Mouse (Mus musculus): Measurements from ENCODE around the gene Ell. TPM values are rescaled to one million over a fixed set of nuclear protein-coding genes. Genes with fewer than 3 reads are reported as not detected.

Ell gene
- polyA plus RNA-seq (2014; fragmentation: Illumina TruSeq; extraction: RNeasy Lipid Tissue Mini Kit (QIAGEN cat#74804); ENCODE audit: low read depth, low replicate concordance) = 0.32 TPM

GRCm38 (mm10) chr8:70539077-70539813 is at the start of gene Ell:
Gene Ell, plus strand, starts transcription at chr8:70539457.

GRCm38 (mm10) chr8:70492664-70493640 is 46.3 kb upstream of the Ell start, which contains the start of gene Crlf1:
Gene Crlf1, plus strand, starts transcription at chr8:70493158.

GRCm38 (mm10) chr8:70506328-70507026 is 32.8 kb upstream of the Ell start, which contains the start of gene Rex1bd:
Gene Rex1bd, minus strand, starts transcription at chr8:70506752.

GRCm38 (mm10) chr8:70510228-70510915 is 28.9 kb upstream of the Ell start, which contains the start of gene Uba52:
Gene Uba52, minus strand, starts transcription at chr8:70510801.

GRCm38 (mm10) chr8:70527512-70528181 is 11.6 kb upstream of the Ell start, which contains the start of the genes Fkbp8 and Kxd1:
Gene Fkbp8, plus strand, starts transcription at chr8:70527724.
Gene Kxd1, minus strand, starts transcription at chr8:70527956.

GRCm38 (mm10) chr8:70593961-70594609 is 54.8 kb downstream of the Ell start, which contains the start of gene Isyna1:
Gene Isyna1, plus strand, starts transcription at chr8:70594373.

GRCm38 (mm10) chr8:70608749-70609367 is 69.6 kb downstream of the Ell start, which contains the start of gene Ssbp4:
Gene Ssbp4, minus strand, starts transcription at chr8:70608872.

GRCm38 (mm10) chr8:70615894-70616293 is 76.6 kb downstream of the Ell start, which contains the start of gene Lrrc25:
Gene Lrrc25, plus strand, starts transcription at chr8:70616155.

GRCm38 (mm10) chr8:70632346-70632892 is 93.2 kb downstream of the Ell start, which contains the start of gene Gdf15:
Gene Gdf15, minus strand, starts transcription at chr8:70632456.

Other genes starting within 250 kb of the Ell start
- gene Ddx49, start 237.0 kb upstream of the Ell start, polyA plus RNA-seq (2014; fragmentation: Illumina TruSeq; extraction: RNeasy Lipid Tissue Mini Kit (QIAGEN cat#74804); ENCODE audit: low read depth, low replicate concordance) = 2.9 TPM
- gene Cope, start 236.9 kb upstream of the Ell start, polyA plus RNA-seq (2014; fragmentation: Illumina TruSeq; extraction: RNeasy Lipid Tissue Mini Kit (QIAGEN cat#74804); ENCODE audit: low read depth, low replicate concordance) = 0.65 TPM
- gene Cers1, start 223.7 kb upstream of the Ell start, polyA plus RNA-seq (2014; fragmentation: Illumina TruSeq; extraction: RNeasy Lipid Tissue Mini Kit (QIAGEN cat#74804); ENCODE audit: low read depth, low replicate concordance) = not detected
- not detected for gene Gdf1, start 209.6 kb upstream of the Ell start, polyA plus RNA-seq (2014; fragmentation: Illumina TruSeq; extraction: RNeasy Lipid Tissue Mini Kit (QIAGEN cat#74804); ENCODE audit: low read depth, low replicate concordance)
- gene Upf1, start 186.2 kb upstream of the Ell start, polyA plus RNA-seq (2014; fragmentation: Illumina TruSeq; extraction: RNeasy Lipid Tissue Mini Kit (QIAGEN cat#74804); ENCODE audit: low read depth, low replicate concordance) = 1.9 TPM
- not detected for gene Comp, start 165.9 kb upstream of the Ell start, polyA plus RNA-seq (2014; fragmentation: Illumina TruSeq; extraction: RNeasy Lipid Tissue Mini Kit (QIAGEN cat#74804); ENCODE audit: low read depth, low replicate concordance)
- 0.93 TPM for gene Crtc1, start 99.9 kb upstream of the Ell start, polyA plus RNA-seq (2014; fragmentation: Illumina TruSeq; extraction: RNeasy Lipid Tissue Mini Kit (QIAGEN cat#74804); ENCODE audit: low read depth, low replicate concordance)
- 2.1 TPM for gene Klhl26, start 62.5 kb upstream of the Ell start, polyA plus RNA-seq (2014; fragmentation: Illumina TruSeq; extraction: RNeasy Lipid Tissue Mini Kit (QIAGEN cat#74804); ENCODE audit: low read depth, low replicate concordance)
- not detected for gene Tmem59l, start 52.1 kb upstream of the Ell start, polyA plus RNA-seq (2014; fragmentation: Illumina TruSeq; extraction: RNeasy Lipid Tissue Mini Kit (QIAGEN cat#74804); ENCODE audit: low read depth, low replicate concordance)
- not detected for gene Crlf1, start 46.3 kb upstream of the Ell start, polyA plus RNA-seq (2014; fragmentation: Illumina TruSeq; extraction: RNeasy Lipid Tissue Mini Kit (QIAGEN cat#74804); ENCODE audit: low read depth, low replicate concordance)
- gene Rex1bd, start 32.7 kb upstream of the Ell start, polyA plus RNA-seq (2014; fragmentation: Illumina TruSeq; extraction: RNeasy Lipid Tissue Mini Kit (QIAGEN cat#74804); ENCODE audit: low read depth, low replicate concordance) = 0.77 TPM
- 2.4 TPM for gene Uba52, start 28.7 kb upstream of the Ell start, polyA plus RNA-seq (2014; fragmentation: Illumina TruSeq; extraction: RNeasy Lipid Tissue Mini Kit (QIAGEN cat#74804); ENCODE audit: low read depth, low replicate concordance)
- 2.8 TPM for gene Fkbp8, start 11.7 kb upstream of the Ell start, polyA plus RNA-seq (2014; fragmentation: Illumina TruSeq; extraction: RNeasy Lipid Tissue Mini Kit (QIAGEN cat#74804); ENCODE audit: low read depth, low replicate concordance)
- 9.4 TPM for gene Kxd1, start 11.5 kb upstream of the Ell start, polyA plus RNA-seq (2014; fragmentation: Illumina TruSeq; extraction: RNeasy Lipid Tissue Mini Kit (QIAGEN cat#74804); ENCODE audit: low read depth, low replicate concordance)
- gene Isyna1, start 54.9 kb downstream of the Ell start, polyA plus RNA-seq (2014; fragmentation: Illumina TruSeq; extraction: RNeasy Lipid Tissue Mini Kit (QIAGEN cat#74804); ENCODE audit: low read depth, low replicate concordance) = not detected
- gene Ssbp4, start 69.4 kb downstream of the Ell start, polyA plus RNA-seq (2014; fragmentation: Illumina TruSeq; extraction: RNeasy Lipid Tissue Mini Kit (QIAGEN cat#74804); ENCODE audit: low read depth, low replicate concordance) = not detected
- not detected for gene Lrrc25, start 76.7 kb downstream of the Ell start, polyA plus RNA-seq (2014; fragmentation: Illumina TruSeq; extraction: RNeasy Lipid Tissue Mini Kit (QIAGEN cat#74804); ENCODE audit: low read depth, low replicate concordance)
- not detected for gene Gdf15, start 93.0 kb downstream of the Ell start, polyA plus RNA-seq (2014; fragmentation: Illumina TruSeq; extraction: RNeasy Lipid Tissue Mini Kit (QIAGEN cat#74804); ENCODE audit: low read depth, low replicate concordance)
- gene Pgpep1, start 120.9 kb downstream of the Ell start, polyA plus RNA-seq (2014; fragmentation: Illumina TruSeq; extraction: RNeasy Lipid Tissue Mini Kit (QIAGEN cat#74804); ENCODE audit: low read depth, low replicate concordance) = 45.6 TPM
- gene Lsm4, start 133.8 kb downstream of the Ell start, polyA plus RNA-seq (2014; fragmentation: Illumina TruSeq; extraction: RNeasy Lipid Tissue Mini Kit (QIAGEN cat#74804); ENCODE audit: low read depth, low replicate concordance) = not detected
- gene Jund, start 159.5 kb downstream of the Ell start, polyA plus RNA-seq (2014; fragmentation: Illumina TruSeq; extraction: RNeasy Lipid Tissue Mini Kit (QIAGEN cat#74804); ENCODE audit: low read depth, low replicate concordance) = 16.3 TPM
- not detected for gene Iqcn, start 164.0 kb downstream of the Ell start, polyA plus RNA-seq (2014; fragmentation: Illumina TruSeq; extraction: RNeasy Lipid Tissue Mini Kit (QIAGEN cat#74804); ENCODE audit: low read depth, low replicate concordance)
- not detected for gene Gm3336, start 179.1 kb downstream of the Ell start, polyA plus RNA-seq (2014; fragmentation: Illumina TruSeq; extraction: RNeasy Lipid Tissue Mini Kit (QIAGEN cat#74804); ENCODE audit: low read depth, low replicate concordance)
- gene Pde4c, start 184.3 kb downstream of the Ell start, polyA plus RNA-seq (2014; fragmentation: Illumina TruSeq; extraction: RNeasy Lipid Tissue Mini Kit (QIAGEN cat#74804); ENCODE audit: low read depth, low replicate concordance) = 1.3 TPM
- gene Rab3a, start 215.2 kb downstream of the Ell start, polyA plus RNA-seq (2014; fragmentation: Illumina TruSeq; extraction: RNeasy Lipid Tissue Mini Kit (QIAGEN cat#74804); ENCODE audit: low read depth, low replicate concordance) = 2.5 TPM
- gene Mpv17l2, start 221.5 kb downstream of the Ell start, polyA plus RNA-seq (2014; fragmentation: Illumina TruSeq; extraction: RNeasy Lipid Tissue Mini Kit (QIAGEN cat#74804); ENCODE audit: low read depth, low replicate concordance) = 0.65 TPM
- gene Pik3r2, start 237.3 kb downstream of the Ell start, polyA plus RNA-seq (2014; fragmentation: Illumina TruSeq; extraction: RNeasy Lipid Tissue Mini Kit (QIAGEN cat#74804); ENCODE audit: low read depth, low replicate concordance) = 1.5 TPM